Mouse (Mus musculus) left cerebral cortex, adult 18-20 months (tissue): ENCODE results near the gene Rpgrip1. TPM values are rescaled to one million over a fixed set of nuclear protein-coding genes. Genes with fewer than 3 reads are reported as not detected.
A peak's percentile ranks its signal among the peaks of the same experiment; 100 is the strongest.

Experiments
- DNase-seq, 2 experiments: peaks; one replicate each; pipeline ENCODE4 v3.0.0; 2021 to 2022; ENCODE audit warnings: low spot score in 2 of 2, mixed read lengths in 1 of 2
- total RNA-seq, 2 experiments: library from RNA; stranded (reverse); gene quantifications; 2 replicates each; pipeline ENCODE4 v1.2.3; 2021

The Rpgrip1 gene
- total RNA-seq, 2 experiments from 2014 or later: 1.7 to 1.8 TPM

GRCm38 (mm10) chr14:52196230-52197155 is 86.0 kb downstream of the Rpgrip1 start:
- peak in 1 of 2 experiments; percentile 4 for DNase-seq

GRCm38 (mm10) chr14:52197156-52197878 is 86.8 kb downstream of the Rpgrip1 start, which contains the start of gene Supt16:
Supt16 (minus strand) TSS chr14:52197416.
- DNase-seq: peak; percentile 76 to 83

GRCm38 (mm10) chr14:52198141-52198540 is 87.6 kb downstream of the Rpgrip1 start:
- DNase-seq: no peak

- no peak for DNase-seq
Observed at GRCm38 (mm10) chr14:52199412-52199811, 88.9 kb downstream of the Rpgrip1 start.

Other genes with a start within 250 kb of the Rpgrip1 start
- 10 to 100 TPM; 27.3 to 31.7 TPM for gene Mettl17, start 225.9 kb upstream of the Rpgrip1 start, total RNA-seq
- 1 to 10 TPM; 6.8 to 7.0 TPM for gene Slc39a2, start 217.8 kb upstream of the Rpgrip1 start, total RNA-seq
- gene Ndrg2, start 196.5 kb upstream of the Rpgrip1 start, total RNA-seq: 100 to 1,000 TPM; 745 to 825 TPM
- not detected for gene Tppp2, start 192.3 kb upstream of the Rpgrip1 start, total RNA-seq
- gene Rnase13, start 187.9 kb upstream of the Rpgrip1 start, total RNA-seq: not detected
- gene Arhgef40, start 126.0 kb upstream of the Rpgrip1 start, total RNA-seq: 10 to 100 TPM; 23.4 to 28.6 TPM
- under 1 TPM; 0.28 to 0.56 TPM for gene Tmem253, start 95.0 kb upstream of the Rpgrip1 start, total RNA-seq
- 10 to 100 TPM; 40.6 to 41.3 TPM for gene Zfp219, start 90.0 kb upstream of the Rpgrip1 start, total RNA-seq
- not detected for gene Olfr221, start 68.2 kb upstream of the Rpgrip1 start, total RNA-seq
- gene Hnrnpc, start 6.7 kb upstream of the Rpgrip1 start, total RNA-seq: 100 to 1,000 TPM; 238 to 239 TPM
- 10 to 100 TPM; 55.8 to 58.4 TPM for gene Supt16, start 86.7 kb downstream of the Rpgrip1 start, total RNA-seq
- 100 to 1,000 TPM; 108 to 120 TPM for gene Chd8, start 147.1 kb downstream of the Rpgrip1 start, total RNA-seq
- 10 to 100 TPM; 65.6 to 65.8 TPM for gene Tox4, start 168.4 kb downstream of the Rpgrip1 start, total RNA-seq
- 10 to 100 TPM; 34.0 to 36.3 TPM for gene Rab2b, start 168.8 kb downstream of the Rpgrip1 start, total RNA-seq
- 10 to 100 TPM; 37.6 to 44.1 TPM for gene Mettl3, start 194.4 kb downstream of the Rpgrip1 start, total RNA-seq
- 10 to 100 TPM; 35.8 to 36.5 TPM for gene Sall2, start 218.1 kb downstream of the Rpgrip1 start, total RNA-seq
- gene Olfr1513, start 245.7 kb downstream of the Rpgrip1 start, total RNA-seq: not detected